Mouse (Mus musculus) ZHBTc4 (cell line): Measurements from ENCODE around the gene Hoxc11.

Experiments
- DNase-seq: peaks from one replicate; pipeline ENCODE4 v3.0.0-alpha.2; 2011; ENCODE audit warnings: low read depth, low spot score

Hoxc11 gene

GRCm38 (mm10) chr15:103002821-103003448, 48.7 kb downstream of the Hoxc11 start:
- no peak for DNase-seq

GRCm38 (mm10) chr15:103005308-103005707, 51.1 kb downstream of the Hoxc11 start:
- DNase-seq: no peak

- no peak for DNase-seq
Measured at GRCm38 (mm10) chr15:103005797-103006196, 51.6 kb downstream of the Hoxc11 start.

- no peak for DNase-seq
Measured at GRCm38 (mm10) chr15:103006326-103006725, 52.1 kb downstream of the Hoxc11 start.
